Mouse (Mus musculus) G1E (cell line): ENCODE results near the gene Arrb1.

Source experiments
- CTCF ChIP-seq: IDR thresholded peaks from 2 replicates; pipeline ENCODE4 v1.5.1; 2012; ENCODE audit warnings: low read depth, low read length, inconsistent platforms, mixed read lengths
- GATA1 ChIP-seq: IDR thresholded peaks from 2 replicates; pipeline ENCODE4 v1.6.1; 2012; ENCODE audit warnings: borderline replicate concordance, low read length, inconsistent platforms, mixed read lengths
- POLR2AphosphoS5 ChIP-seq: IDR thresholded peaks from 2 replicates; pipeline ENCODE4 v1.6.1; 2012; ENCODE audit warnings: low read depth, low read length, inconsistent platforms; ENCODE audit not compliant: insufficient replicate concordance
- TAL1 ChIP-seq: conservative IDR thresholded peaks from 2 replicates; pipeline ENCODE4 v1.6.1; 2012; ENCODE audit warnings: low read depth, low read length, inconsistent platforms, mixed read lengths

- TF ChIP-seq GATA1 (no peak), CTCF (no peak), POLR2AphosphoS5 (no peak), TAL1 (no peak)
These were observed 30.7 kb upstream of the Arrb1 start for GRCm38 (mm10) chr7:99504556-99504955.
